Mouse (Mus musculus): Measurements from ENCODE around the gene Slc22a8.

DNA sequence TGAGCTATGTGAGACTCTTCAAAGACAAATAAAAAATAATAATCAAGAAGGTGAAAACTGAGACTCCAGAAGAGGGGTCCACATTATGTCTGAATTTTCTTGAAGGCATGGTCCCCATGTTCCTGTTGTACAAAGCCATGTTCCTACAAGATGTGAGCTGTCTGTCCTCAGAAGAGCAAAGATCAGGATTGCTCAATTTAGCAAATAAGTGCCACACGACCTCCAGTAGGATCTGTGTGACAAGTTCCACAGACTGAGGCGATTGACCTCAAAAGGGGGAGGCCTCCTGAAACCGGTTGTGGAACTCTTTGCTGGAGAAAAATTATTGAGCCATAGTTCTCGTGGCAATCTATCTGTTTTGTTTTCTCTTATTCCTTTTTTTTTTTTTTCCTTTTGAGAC, 25.3 kb downstream of the Slc22a8 start:
- TF ChIP-seq POLR2A (IDR thresholded peaks at IDR 0.05; ENCODE audit: insufficient read depth, low read depth, low read length): no peak
- TF ChIP-seq CTCF (IDR thresholded peaks at IDR 0.05; ENCODE audit: insufficient read depth, low read depth, low read length): no peak
